Mouse (Mus musculus): ENCODE measurements around the gene Zfp518b. TPM values are rescaled to one million over a fixed set of nuclear protein-coding genes. Genes with fewer than 3 reads are reported as not detected.

The Zfp518b gene
- 22.7 and 25.4 TPM in 2 replicates for polyA plus RNA-seq (2014; fragmentation: Nextera tagmentation; extraction: Ambion mirVana)

- peak within 1 kb of the TSS; percentile 82 for H3K9ac ChIP-seq
- H3K4me3 ChIP-seq (ENCODE audit: low read depth, low read length) = peak within 1 kb of the TSS; percentile 71
- peak within 1 kb of the TSS; percentile 64 for H3K4me2 ChIP-seq
- TF ChIP-seq CTCF (IDR thresholded peaks at IDR 0.05; ENCODE audit: low read depth) = no peak
- peaks cover 34% of the 10 kb centered on the region for H3K36me3 ChIP-seq (ENCODE audit: insufficient read depth)
- peak within 1 kb of the TSS; percentile 86 for H3K27ac ChIP-seq (ENCODE audit: low read depth)
- WGBS = under 1% methylated on average over 82 of the region's 89 CpGs
- H3K27me3 ChIP-seq (ENCODE audit: insufficient read depth, low read length) = no peaks in the 10 kb centered on the region
- DNase-seq (peak; percentile 90), ATAC-seq (ENCODE audit: insufficient read depth) (peak; percentile 96)
- peaks cover 4% of the 10 kb centered on the region; the same call in 1 of the 2 replicates for H3K4me1 ChIP-seq (ENCODE audit: insufficient read depth)
- no peaks in the 10 kb centered on the region for H3K9me3 ChIP-seq (ENCODE audit: low read depth, low read length)
Observed at GRCm38 (mm10) chr5:38684164-38684911, at the start of gene Zfp518b. Gene Zfp518b (minus strand): TSS chr5:38684826.

GRCm38 (mm10) chr5:38708940-38709581, 24.4 kb upstream of the Zfp518b start:
- no peaks in the 10 kb centered on the region for H3K9me3 ChIP-seq (ENCODE audit: low read depth, low read length)
- TF ChIP-seq CTCF (IDR thresholded peaks at IDR 0.05; ENCODE audit: low read depth) = no peak
- no peak overlapping the region for H3K4me3 ChIP-seq (ENCODE audit: low read depth, low read length)
- DNase-seq (no peak), ATAC-seq (ENCODE audit: insufficient read depth) (no peak)
- no peaks in the 10 kb centered on the region for H3K36me3 ChIP-seq (ENCODE audit: insufficient read depth)
- 62% methylated on average over 11 of the region's 11 CpGs for WGBS
- H3K27ac ChIP-seq (ENCODE audit: low read depth) = no peak overlapping the region
- no peak overlapping the region for H3K9ac ChIP-seq
- no peaks in the 10 kb centered on the region for H3K4me1 ChIP-seq (ENCODE audit: insufficient read depth)
- H3K4me2 ChIP-seq = no peak overlapping the region
- H3K27me3 ChIP-seq (ENCODE audit: insufficient read depth, low read length) = no peaks in the 10 kb centered on the region

- Histone ChIP-seq H3K9me3 (ENCODE audit: low read depth, low read length) (no peaks in the 10 kb centered on the region), H3K27me3 (ENCODE audit: insufficient read depth, low read length) (no peaks in the 10 kb centered on the region), H3K9ac (no peak overlapping the region), H3K4me1 (ENCODE audit: insufficient read depth) (no peaks in the 10 kb centered on the region), H3K27ac (ENCODE audit: low read depth) (no peak overlapping the region), H3K4me3 (ENCODE audit: low read depth, low read length) (no peak overlapping the region), H3K36me3 (ENCODE audit: insufficient read depth) (no peaks in the 10 kb centered on the region), H3K4me2 (no peak overlapping the region)
- WGBS = 69% methylated on average over 7 of the region's 7 CpGs
- DNase-seq (no peak), ATAC-seq (ENCODE audit: insufficient read depth) (no peak)
- TF ChIP-seq CTCF (IDR thresholded peaks at IDR 0.05; ENCODE audit: low read depth) = no peak
Observed at GRCm38 (mm10) chr5:38707364-38708075, 22.9 kb upstream of the Zfp518b start.

- Histone ChIP-seq H3K27me3 (ENCODE audit: insufficient read depth, low read length) (no peaks in the 10 kb centered on the region), H3K9me3 (ENCODE audit: low read depth, low read length) (no peaks in the 10 kb centered on the region), H3K4me1 (ENCODE audit: insufficient read depth) (no peaks in the 10 kb centered on the region), H3K9ac (no peak overlapping the region), H3K27ac (ENCODE audit: low read depth) (no peak overlapping the region), H3K36me3 (ENCODE audit: insufficient read depth) (no peaks in the 10 kb centered on the region), H3K4me3 (ENCODE audit: low read depth, low read length) (no peak overlapping the region), H3K4me2 (no peak overlapping the region)
- TF ChIP-seq CTCF (IDR thresholded peaks at IDR 0.05; ENCODE audit: low read depth) = no peak
- ATAC-seq (ENCODE audit: insufficient read depth) (no peak), DNase-seq (no peak)
- WGBS = 86% methylated on average over 6 of the region's 6 CpGs
Observed at GRCm38 (mm10) chr5:38702941-38703340, 18.3 kb upstream of the Zfp518b start.

- Histone ChIP-seq H3K9me3 (ENCODE audit: low read depth, low read length) (no peaks in the 10 kb centered on the region), H3K4me2 (no peak overlapping the region), H3K4me3 (ENCODE audit: low read depth, low read length) (no peak overlapping the region), H3K36me3 (ENCODE audit: insufficient read depth) (no peaks in the 10 kb centered on the region), H3K4me1 (ENCODE audit: insufficient read depth) (no peaks in the 10 kb centered on the region), H3K27ac (ENCODE audit: low read depth) (no peak overlapping the region), H3K27me3 (ENCODE audit: insufficient read depth, low read length) (no peaks in the 10 kb centered on the region), H3K9ac (no peak overlapping the region)
- no peak for TF ChIP-seq CTCF (IDR thresholded peaks at IDR 0.05; ENCODE audit: low read depth)
- no peak for ATAC-seq (ENCODE audit: insufficient read depth)
- 79% methylated on average over 2 of the region's 2 CpGs for WGBS
- no peak for DNase-seq
Observed at GRCm38 (mm10) chr5:38702091-38702490, 17.5 kb upstream of the Zfp518b start.

GRCm38 (mm10) chr5:38698466-38698865, 13.8 kb upstream of the Zfp518b start:
- no peak overlapping the region for H3K9ac ChIP-seq
- H3K4me2 ChIP-seq = no peak overlapping the region
- H3K36me3 ChIP-seq (ENCODE audit: insufficient read depth) = no peaks in the 10 kb centered on the region
- H3K27me3 ChIP-seq (ENCODE audit: insufficient read depth, low read length) = no peaks in the 10 kb centered on the region
- TF ChIP-seq CTCF (IDR thresholded peaks at IDR 0.05; ENCODE audit: low read depth) = no peak
- no peak for ATAC-seq (ENCODE audit: insufficient read depth)
- no peak overlapping the region for H3K27ac ChIP-seq (ENCODE audit: low read depth)
- H3K4me1 ChIP-seq (ENCODE audit: insufficient read depth) = no peaks in the 10 kb centered on the region
- no peak overlapping the region for H3K4me3 ChIP-seq (ENCODE audit: low read depth, low read length)
- no peak for DNase-seq
- no peaks in the 10 kb centered on the region for H3K9me3 ChIP-seq (ENCODE audit: low read depth, low read length)
- WGBS = 68% methylated on average over 5 of the region's 5 CpGs

- 56% methylated on average over 3 of the region's 3 CpGs for WGBS
- no peak overlapping the region for H3K4me2 ChIP-seq
- no peaks in the 10 kb centered on the region for H3K4me1 ChIP-seq (ENCODE audit: insufficient read depth)
- H3K36me3 ChIP-seq (ENCODE audit: insufficient read depth) = no peaks in the 10 kb centered on the region
- no peak for TF ChIP-seq CTCF (IDR thresholded peaks at IDR 0.05; ENCODE audit: low read depth)
- no peaks in the 10 kb centered on the region for H3K27me3 ChIP-seq (ENCODE audit: insufficient read depth, low read length)
- no peak overlapping the region for H3K4me3 ChIP-seq (ENCODE audit: low read depth, low read length)
- ATAC-seq (ENCODE audit: insufficient read depth) = no peak
- DNase-seq = no peak
- no peaks in the 10 kb centered on the region for H3K9me3 ChIP-seq (ENCODE audit: low read depth, low read length)
- H3K27ac ChIP-seq (ENCODE audit: low read depth) = no peak overlapping the region
- no peak overlapping the region for H3K9ac ChIP-seq
Observed at GRCm38 (mm10) chr5:38698046-38698445, 13.4 kb upstream of the Zfp518b start.
